Mouse (Mus musculus): Measurements from ENCODE around the gene Olfr206.
"Not testable (repeated sequence)": the region's sequence is repeated elsewhere in the genome, so short reads cannot be mapped to it uniquely, and the experiment has no call there.

Olfr206 gene

DNA sequence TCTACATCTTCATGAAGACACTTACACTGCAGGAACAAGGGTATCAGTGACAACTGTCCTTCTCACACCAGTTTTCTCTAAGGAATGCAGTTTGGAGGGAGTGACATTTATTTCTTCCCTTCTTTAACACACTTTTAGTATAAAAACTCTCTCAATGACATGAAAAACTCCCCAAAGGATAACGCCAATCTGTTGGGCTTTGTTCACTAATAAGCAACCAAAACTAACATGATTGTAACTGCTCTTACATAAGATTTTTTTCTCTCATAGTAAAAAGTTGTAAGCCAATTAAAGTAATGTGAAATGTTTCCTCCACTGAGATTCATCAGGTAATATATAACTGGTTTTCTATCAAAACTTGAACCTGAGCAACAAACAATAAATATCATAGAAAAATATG lies at the start of gene Olfr206:
Gene Olfr206, minus strand, starts transcription at position 101 of the 400 bp plus-strand sequence.
- DNase-seq: no peak

DNA sequence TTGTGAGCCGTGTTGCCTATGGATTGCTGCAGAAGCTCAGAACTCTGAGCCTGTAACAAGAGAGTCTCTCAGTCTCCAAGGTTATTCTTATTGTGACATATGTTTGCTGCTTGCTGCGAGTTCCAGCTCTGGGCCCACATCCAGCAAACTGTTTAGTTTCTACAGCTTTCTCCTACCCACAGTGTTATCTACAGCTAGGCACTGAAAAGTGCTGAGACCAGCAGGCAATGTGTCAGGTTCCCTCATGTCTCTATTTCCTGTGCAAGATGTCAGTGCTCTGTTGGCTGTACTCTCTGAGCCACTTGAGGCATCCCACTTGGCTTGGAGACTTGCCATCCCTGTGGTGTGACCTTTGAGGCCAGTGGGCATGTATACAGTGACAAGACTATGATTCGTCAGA lies 44.3 kb upstream of the Olfr206 start:
- no peak for DNase-seq

DNA sequence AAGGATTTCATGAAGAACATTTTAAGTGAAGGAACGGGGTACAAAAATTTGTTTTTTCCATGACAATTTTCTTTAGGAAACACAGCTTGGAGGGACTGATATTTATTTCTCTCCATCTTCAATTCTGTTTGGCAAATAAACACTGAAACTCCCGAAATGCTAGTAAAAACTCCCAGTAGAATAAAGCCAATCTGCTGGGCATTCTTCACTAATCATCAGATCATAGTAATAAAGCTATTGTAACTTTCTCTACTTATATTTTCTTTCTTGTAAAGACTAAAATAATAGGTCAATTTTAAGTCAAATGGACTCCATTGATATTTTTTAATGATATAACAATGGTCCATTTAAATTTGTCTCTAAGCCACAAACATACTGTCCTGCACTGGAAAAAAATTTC lies 14.8 kb upstream of the Olfr206 start, which contains the start of gene Olfr209:
Gene Olfr209, minus strand, starts transcription at position 101 of the 400 bp plus-strand sequence.
- DNase-seq: no peak

DNA sequence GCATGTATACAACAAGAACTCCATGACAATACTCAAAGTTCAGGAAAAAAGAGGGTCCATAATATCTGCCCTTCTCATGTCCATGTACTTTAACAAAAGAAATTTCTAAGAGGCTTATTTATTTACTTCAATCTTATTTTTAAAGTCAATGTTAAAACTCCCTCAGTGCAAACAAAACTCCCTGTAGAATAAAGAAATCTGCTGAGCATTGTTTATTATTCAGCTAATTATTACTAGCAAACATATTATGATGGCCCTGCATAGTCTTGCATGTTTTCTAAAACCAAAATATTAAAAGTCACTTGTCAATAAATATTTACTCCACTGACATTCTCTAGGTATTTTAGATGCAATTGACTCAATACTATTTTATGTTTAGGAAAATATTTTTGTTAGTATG lies 18.0 kb downstream of the Olfr206 start, which contains the start of gene Olfr205:
Gene Olfr205, minus strand, starts transcription at position 101 of the 400 bp plus-strand sequence.
- DNase-seq: no peak

DNA sequence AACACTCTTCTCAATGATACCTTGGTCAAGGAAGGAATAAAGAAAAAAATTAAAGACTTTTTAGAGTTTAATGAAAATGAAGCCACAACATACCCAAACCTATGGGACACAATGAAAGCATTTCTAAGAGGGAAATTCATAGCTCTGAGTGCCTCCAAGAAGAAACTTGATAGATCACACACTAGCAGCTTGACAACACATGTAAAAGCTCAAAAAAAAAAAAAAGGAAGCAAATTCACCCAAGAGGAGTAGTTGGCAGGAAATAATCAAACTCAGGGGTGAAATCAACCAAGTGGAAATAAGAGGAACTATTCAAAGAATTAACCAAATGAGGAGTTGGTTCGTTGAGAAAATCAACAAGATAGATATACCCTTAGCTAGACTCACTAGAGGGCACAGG lies 25.8 kb downstream of the Olfr206 start:
- not testable (repeated sequence) for DNase-seq

DNA sequence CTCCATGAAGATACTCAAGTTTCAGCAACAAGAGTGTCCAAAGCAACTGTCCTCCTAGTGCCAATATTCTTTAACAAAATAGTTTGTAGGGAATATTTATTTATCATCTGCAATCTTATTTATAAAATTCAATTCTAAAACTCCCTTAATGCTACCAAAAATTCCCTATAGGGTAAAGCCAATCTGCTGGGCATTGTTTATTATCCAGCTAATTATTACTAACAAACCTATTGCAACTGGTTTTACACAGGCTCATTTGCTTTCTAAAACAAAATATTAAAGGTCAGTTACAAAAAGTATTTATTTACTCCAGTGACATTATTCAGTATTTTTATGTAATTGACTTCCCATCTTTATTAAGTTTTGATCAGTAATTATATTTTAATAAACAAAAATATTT lies 30.9 kb downstream of the Olfr206 start, which contains the start of gene Olfr204:
Gene Olfr204, minus strand, starts transcription at position 101 of the 400 bp plus-strand sequence.
- no peak for DNase-seq

DNA sequence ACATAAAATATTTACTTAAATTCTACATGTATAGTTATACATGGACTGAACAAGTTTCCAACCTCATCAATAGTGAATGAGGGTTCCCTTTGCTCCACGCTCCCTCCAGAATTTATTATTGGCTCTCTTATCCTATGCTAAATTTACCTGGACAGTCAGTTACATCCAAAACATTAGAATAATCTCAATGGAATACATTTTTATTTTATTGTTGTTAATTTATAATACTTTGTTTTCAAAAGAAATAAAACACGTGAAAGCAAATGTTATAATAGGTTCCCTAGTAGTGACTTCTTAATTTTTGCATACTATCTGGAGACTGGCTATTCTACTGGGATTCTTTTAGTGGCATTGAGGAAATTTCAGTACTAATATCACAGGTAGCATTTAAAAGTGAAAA lies 50.5 kb downstream of the Olfr206 start, which contains the start of gene Olfr203:
Gene Olfr203, plus strand, starts transcription at position 301 of the 400 bp plus-strand sequence.
- DNase-seq: no peak
